Mouse (Mus musculus) E14TG2a.4 (cell line): ENCODE results near the gene Colec11.

Experiments
- H3K27me3 ChIP-seq: 2 replicates; pipeline ENCODE4 v1.6.1; 2014; ENCODE audit warnings: low read length, control low read depth; ENCODE audit not compliant: insufficient read depth
- H3K36me3 ChIP-seq: 2 replicates; pipeline ENCODE4 v1.6.1; 2014; ENCODE audit warnings: low read length, control low read depth; ENCODE audit not compliant: insufficient read depth
- H3K4me1 ChIP-seq: replicated peaks from 2 replicates; pipeline ENCODE4 v1.6.1; 2014; ENCODE audit warnings: low read depth, low read length, control low read depth
- H3K4me3 ChIP-seq: replicated peaks from 2 replicates; pipeline ENCODE4 v1.5.1; 2014; ENCODE audit warnings: mild to moderate bottlenecking, low read length
- H3K9me3 ChIP-seq: 2 replicates; pipeline ENCODE4 v1.6.1; 2014; ENCODE audit warnings: low read length, control low read depth
- CTCF ChIP-seq: conservative IDR thresholded peaks from 2 replicates; pipeline ENCODE4 v1.5.1; 2014; ENCODE audit warnings: low read length
- NANOG ChIP-seq: IDR thresholded peaks from 2 replicates; pipeline ENCODE4 v1.6.1; 2014; ENCODE audit warnings: borderline replicate concordance, low read length, mixed read lengths
- POU5F1 ChIP-seq: IDR thresholded peaks from 2 replicates; pipeline ENCODE4 v1.6.1; 2014; ENCODE audit warnings: low read length, borderline replicate concordance

Colec11 gene

DNA sequence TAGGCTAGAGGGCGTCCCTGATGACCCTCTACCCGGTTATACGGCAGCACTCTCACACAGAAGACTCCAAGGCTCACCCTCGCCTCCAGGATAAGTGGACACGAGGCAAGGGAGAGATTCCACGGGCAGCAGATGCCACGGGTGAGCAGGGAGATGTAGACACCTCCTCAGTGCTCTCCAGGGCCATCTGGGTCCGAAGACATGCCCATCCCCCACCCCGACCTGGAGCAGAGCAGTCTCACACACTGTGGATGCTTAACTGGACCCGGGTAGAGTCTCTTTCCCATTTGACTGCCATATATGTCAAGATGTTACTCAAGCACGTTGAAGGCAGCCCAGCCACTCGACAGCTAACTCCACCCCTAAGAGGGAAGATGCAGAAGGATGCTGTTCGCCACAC is 32.7 kb downstream of the Colec11 start:
- Histone ChIP-seq H3K27me3 (peaks cover 28% of the 10 kb centered on the region), H3K36me3 (no peaks in the 10 kb centered on the region), H3K4me3 (no peak overlapping the region), H3K4me1 (peaks cover 11% of the 10 kb centered on the region; the same call in 1 of the 2 replicates), H3K9me3 (peaks cover 7% of the 10 kb centered on the region; the same call in 1 of the 2 replicates)
- TF ChIP-seq CTCF (no peak), NANOG (no peak), POU5F1 (no peak)

DNA sequence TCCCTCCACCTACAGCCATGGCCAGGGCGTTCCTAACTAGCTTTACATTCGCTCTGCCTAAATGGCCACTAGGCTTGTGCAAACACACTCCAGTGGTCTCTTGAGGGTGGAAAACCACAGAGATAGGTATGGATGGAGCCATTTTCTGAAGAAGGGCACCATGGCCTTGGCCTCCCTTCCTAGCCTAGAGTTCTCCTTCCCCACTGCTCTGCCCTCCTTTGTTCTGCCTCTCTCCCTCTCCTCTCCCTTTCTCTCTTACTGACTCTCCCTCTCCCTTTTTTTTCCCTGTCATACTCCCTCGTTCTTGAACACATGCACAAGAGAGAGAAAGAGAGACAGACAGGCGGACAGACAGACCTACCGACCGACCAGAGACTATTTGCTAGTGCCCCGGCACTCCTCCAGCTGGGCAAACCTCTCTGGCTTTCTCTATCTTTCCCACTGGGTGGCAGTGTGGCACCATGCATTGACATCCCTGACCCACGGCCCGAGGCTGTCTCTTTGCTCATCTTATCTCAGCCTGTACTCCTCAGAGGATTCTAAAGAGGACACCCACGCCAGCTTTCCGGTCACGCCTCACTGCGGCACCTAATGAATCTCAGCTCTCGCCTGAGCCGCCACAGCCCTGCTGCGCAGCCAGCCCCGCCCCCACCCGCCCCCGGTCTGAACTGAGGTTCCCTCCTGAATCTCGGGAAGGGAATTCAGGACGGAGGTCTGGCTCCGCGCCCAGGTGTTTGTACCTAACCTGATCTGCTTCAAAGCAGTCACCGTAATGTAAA is 33.9 kb downstream of the Colec11 start:
- TF ChIP-seq NANOG (no peak), CTCF (peak; percentile 51), POU5F1 (no peak)
- Histone ChIP-seq H3K4me1 (peaks cover 11% of the 10 kb centered on the region; the same call in 1 of the 2 replicates), H3K9me3 (no peaks in the 10 kb centered on the region), H3K4me3 (peak overlapping the region; percentile 20; the same call in 1 of the 2 replicates), H3K27me3 (peaks cover 28% of the 10 kb centered on the region), H3K36me3 (no peaks in the 10 kb centered on the region)

- no peaks in the 10 kb centered on the region for H3K36me3 ChIP-seq
- peaks cover 28% of the 10 kb centered on the region for H3K27me3 ChIP-seq
- peaks cover 8% of the 10 kb centered on the region; the same call in 1 of the 2 replicates for H3K4me1 ChIP-seq
- no peak overlapping the region for H3K4me3 ChIP-seq
- TF ChIP-seq POU5F1 (no peak), NANOG (no peak), CTCF (no peak)
- H3K9me3 ChIP-seq = no peaks in the 10 kb centered on the region
Observed at GRCm38 (mm10) chr12:28587949-28588348, 35.2 kb downstream of the Colec11 start.

- Histone ChIP-seq H3K36me3 (no peaks in the 10 kb centered on the region), H3K27me3 (peaks cover 16% of the 10 kb centered on the region), H3K9me3 (no peaks in the 10 kb centered on the region), H3K4me3 (no peak overlapping the region), H3K4me1 (peaks cover 2% of the 10 kb centered on the region; the same call in 1 of the 2 replicates)
- TF ChIP-seq POU5F1 (no peak), NANOG (no peak), CTCF (no peak)
Observed at GRCm38 (mm10) chr12:28584036-28584435, 39.1 kb downstream of the Colec11 start.

GRCm38 (mm10) chr12:28582423-28582822 is 40.8 kb downstream of the Colec11 start, which contains the start of gene Allc:
Gene Allc, minus strand, starts transcription at chr12:28582523.
- Histone ChIP-seq H3K4me1 (no peaks in the 10 kb centered on the region), H3K4me3 (no peak within 1 kb of the TSS), H3K27me3 (0 out of 2 replicates have a peak, but pooled peaks cover 4% of the 10 kb centered on the region), H3K36me3 (no peaks in the 10 kb centered on the region), H3K9me3 (no peaks in the 10 kb centered on the region)
- no peak for TF ChIP-seq POU5F1
- TF ChIP-seq NANOG = no peak
- TF ChIP-seq CTCF = no peak

GRCm38 (mm10) chr12:28579132-28579531 is 44.0 kb downstream of the Colec11 start:
- Histone ChIP-seq H3K4me3 (no peak overlapping the region), H3K4me1 (no peaks in the 10 kb centered on the region), H3K27me3 (no peaks in the 10 kb centered on the region; the same call in 1 of the 2 replicates), H3K36me3 (no peaks in the 10 kb centered on the region), H3K9me3 (no peaks in the 10 kb centered on the region)
- TF ChIP-seq POU5F1 (no peak), CTCF (peak; percentile 89), NANOG (no peak)

- TF ChIP-seq POU5F1 (no peak), NANOG (no peak), CTCF (no peak)
- Histone ChIP-seq H3K27me3 (no peaks in the 10 kb centered on the region; the same call in 1 of the 2 replicates), H3K9me3 (no peaks in the 10 kb centered on the region), H3K4me3 (no peak overlapping the region), H3K36me3 (no peaks in the 10 kb centered on the region), H3K4me1 (no peaks in the 10 kb centered on the region)
Observed at GRCm38 (mm10) chr12:28578147-28578546, 45.0 kb downstream of the Colec11 start.

- H3K27me3 ChIP-seq = no peaks in the 10 kb centered on the region; the same call in 1 of the 2 replicates
- H3K4me3 ChIP-seq = no peak overlapping the region
- TF ChIP-seq POU5F1 (no peak), NANOG (no peak), CTCF (no peak)
Observed at GRCm38 (mm10) chr12:28575366-28576070, 47.7 kb downstream of the Colec11 start.

More at GRCm38 (mm10) chr12:28575366-28576070, 47.7 kb downstream of the Colec11 start:
- H3K4me1 ChIP-seq = peaks cover 4% of the 10 kb centered on the region; the same call in 1 of the 2 replicates
- no peaks in the 10 kb centered on the region for H3K9me3 ChIP-seq
- H3K36me3 ChIP-seq = no peaks in the 10 kb centered on the region
